Mouse (Mus musculus): ENCODE data around the gene Fars2. TPM values are rescaled to one million over a fixed set of nuclear protein-coding genes. Genes with fewer than 3 reads are reported as not detected.

Fars2 gene
- total RNA-seq, 2 experiments from 2014 or later: 33.3 to 41.8 TPM

- DNase-seq: no peak
- intact Hi-C loops (cut with DNase I): no loop called here
Measured at GRCm38 (mm10) chr13:36495980-36496379, 378.8 kb downstream of the Fars2 start.

- intact Hi-C loops (cut with DNase I): no loop called here
- DNase-seq: peak; percentile 22 to 74
Measured at GRCm38 (mm10) chr13:36497346-36497745, 380.1 kb downstream of the Fars2 start.

GRCm38 (mm10) chr13:36500370-36500905 is 383.2 kb downstream of the Fars2 start:
- intact Hi-C loops (cut with DNase I): no loop called here

GRCm38 (mm10) chr13:36503551-36503950 is 386.3 kb downstream of the Fars2 start:
- no peak for DNase-seq
- intact Hi-C loops (cut with DNase I): no loop called here

More at GRCm38 (mm10) chr13:36500370-36500905, 383.2 kb downstream of the Fars2 start:
- no peak for DNase-seq

GRCm38 (mm10) chr13:36503991-36504390 is 386.8 kb downstream of the Fars2 start:
- no peak for DNase-seq
- intact Hi-C loops (cut with DNase I): no loop called here

- DNase-seq: no peak
- intact Hi-C loops (cut with DNase I): no loop called here
Measured at GRCm38 (mm10) chr13:36505730-36506129, 388.5 kb downstream of the Fars2 start.

- intact Hi-C loops (cut with DNase I): no loop called here
- peak in 1 of 2 experiments; percentile 44 for DNase-seq
Measured at GRCm38 (mm10) chr13:36506315-36506714, 389.1 kb downstream of the Fars2 start.

- intact Hi-C loops (cut with DNase I): no loop called here
- no peak for DNase-seq
Measured at GRCm38 (mm10) chr13:36510161-36510560, 392.9 kb downstream of the Fars2 start.

- intact Hi-C loops (cut with DNase I): no loop called here
Measured at GRCm38 (mm10) chr13:36513126-36513525, 395.9 kb downstream of the Fars2 start.

GRCm38 (mm10) chr13:36518144-36518571 is 400.9 kb downstream of the Fars2 start:
- DNase-seq: no peak
- intact Hi-C loops (cut with DNase I): no loop called here

More at GRCm38 (mm10) chr13:36513126-36513525, 395.9 kb downstream of the Fars2 start:
- DNase-seq: no peak

- intact Hi-C loops (cut with DNase I): no loop called here
- DNase-seq: no peak
Measured at GRCm38 (mm10) chr13:36527761-36528160, 410.5 kb downstream of the Fars2 start.

- peak; percentile 52 to 75 for DNase-seq
- intact Hi-C loops (cut with DNase I): no loop called here
Measured at GRCm38 (mm10) chr13:36528223-36528895, 411.1 kb downstream of the Fars2 start.

- DNase-seq: no peak
- intact Hi-C loops (cut with DNase I): no loop called here
Measured at GRCm38 (mm10) chr13:36529467-36530039, 412.3 kb downstream of the Fars2 start.

- no peak for DNase-seq
- intact Hi-C loops (cut with DNase I): no loop called here
Measured at GRCm38 (mm10) chr13:36530852-36531251, 413.6 kb downstream of the Fars2 start.

GRCm38 (mm10) chr13:36531893-36532292 is 414.7 kb downstream of the Fars2 start:
- DNase-seq: no peak
- intact Hi-C loops (cut with DNase I): no loop called here

- DNase-seq: no peak
- intact Hi-C loops (cut with DNase I): no loop called here
Measured at GRCm38 (mm10) chr13:36533071-36533470, 415.9 kb downstream of the Fars2 start.

- intact Hi-C loops (cut with DNase I): no loop called here
- no peak for DNase-seq
Measured at GRCm38 (mm10) chr13:36533518-36533917, 416.3 kb downstream of the Fars2 start.

GRCm38 (mm10) chr13:36533966-36534540 is 416.8 kb downstream of the Fars2 start:
- intact Hi-C loops (cut with DNase I): no loop called here
- DNase-seq: no peak

- no peak for DNase-seq
- intact Hi-C loops (cut with DNase I): no loop called here
Measured at GRCm38 (mm10) chr13:36537580-36537979, 420.4 kb downstream of the Fars2 start.

- DNase-seq: no peak
- intact Hi-C loops (cut with DNase I): no loop called here
Measured at GRCm38 (mm10) chr13:36538385-36538784, 421.2 kb downstream of the Fars2 start.

GRCm38 (mm10) chr13:36540231-36540630 is 423.0 kb downstream of the Fars2 start:
- DNase-seq: no peak

More at GRCm38 (mm10) chr13:36540231-36540630, 423.0 kb downstream of the Fars2 start:
- intact Hi-C loops (cut with DNase I): no loop called here

All from gastrocnemius, postnatal 36 days (tissue).